Mouse (Mus musculus) natural killer cell, adult 2 months (primary cell): ENCODE data around the gene Galnt10.

Experiments
- DNase-seq, 2 experiments: peaks; one replicate each; pipeline ENCODE4 v3.0.0; 2022; ENCODE audit warnings: low spot score in 2 of 2

Galnt10 gene

DNA sequence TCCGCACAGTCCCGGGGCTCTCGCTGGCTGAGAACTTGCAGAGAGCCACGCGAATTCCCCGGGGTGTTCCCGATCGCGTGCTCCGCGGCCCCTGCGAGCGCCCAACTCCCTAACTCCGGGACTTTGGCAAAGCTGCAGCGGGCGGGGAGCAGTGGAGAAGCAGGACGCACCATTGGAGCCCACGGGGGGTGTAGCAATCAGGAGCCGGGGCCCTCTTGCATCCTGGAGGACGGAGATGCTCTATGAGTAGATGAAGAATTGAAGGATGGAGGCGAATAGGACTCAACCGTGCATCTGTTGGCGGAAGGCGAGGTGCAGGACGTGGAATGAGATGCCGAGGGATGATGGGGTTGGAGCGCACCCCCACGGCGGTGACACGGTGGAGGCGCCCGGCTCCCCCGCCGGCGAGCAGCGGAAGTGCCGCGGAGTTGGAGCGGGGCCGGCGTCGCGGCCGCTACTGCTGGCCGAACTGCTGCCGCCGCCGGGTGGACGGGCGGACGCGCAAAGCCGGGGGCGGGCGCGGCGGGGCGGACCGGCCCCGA, at the start of gene Galnt10:
Gene Galnt10, plus strand, starts transcription at position 425 of the 542 bp plus-strand sequence.
- peak; percentile 76 for DNase-seq

DNA sequence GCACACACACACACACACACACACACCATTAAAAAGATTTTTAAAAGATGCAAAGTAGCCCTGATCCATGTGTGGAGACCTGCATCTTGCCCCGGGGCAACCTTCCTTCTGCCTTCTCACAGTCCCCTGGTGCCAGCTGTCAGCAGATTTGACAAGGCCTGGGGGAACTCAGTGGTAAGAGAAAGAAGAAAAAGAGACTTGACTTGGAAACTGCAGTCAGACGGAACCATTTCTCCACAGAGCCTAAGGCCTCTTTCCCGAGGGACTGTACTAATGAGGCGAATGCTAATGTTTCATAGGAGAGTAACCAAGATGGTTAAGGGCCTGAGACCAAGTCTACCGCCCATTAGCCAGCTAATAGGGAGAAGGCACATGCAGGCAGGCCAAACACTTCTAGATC, 49.3 kb upstream of the Galnt10 start:
- no peak for DNase-seq

DNA sequence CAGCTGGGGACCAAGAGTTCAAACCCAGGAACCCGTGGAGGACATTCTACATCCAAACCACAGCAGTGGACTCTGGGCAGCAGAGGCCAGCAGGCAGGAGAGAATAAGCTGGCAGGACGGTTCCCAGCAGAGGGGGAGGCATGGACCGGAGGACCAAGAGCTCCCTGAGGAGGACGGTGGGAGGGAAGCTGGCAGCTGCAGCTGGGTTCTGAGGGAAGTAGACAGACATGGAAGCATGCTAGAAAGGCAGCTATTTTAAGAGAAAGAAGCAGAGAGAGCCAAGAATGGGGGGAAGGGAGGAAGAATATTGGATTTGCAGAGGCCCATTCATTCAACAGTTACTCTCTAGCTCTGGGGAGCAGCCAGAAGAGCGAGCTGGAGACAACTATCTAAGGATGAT, 47.1 kb upstream of the Galnt10 start:
- DNase-seq: no peak

DNA sequence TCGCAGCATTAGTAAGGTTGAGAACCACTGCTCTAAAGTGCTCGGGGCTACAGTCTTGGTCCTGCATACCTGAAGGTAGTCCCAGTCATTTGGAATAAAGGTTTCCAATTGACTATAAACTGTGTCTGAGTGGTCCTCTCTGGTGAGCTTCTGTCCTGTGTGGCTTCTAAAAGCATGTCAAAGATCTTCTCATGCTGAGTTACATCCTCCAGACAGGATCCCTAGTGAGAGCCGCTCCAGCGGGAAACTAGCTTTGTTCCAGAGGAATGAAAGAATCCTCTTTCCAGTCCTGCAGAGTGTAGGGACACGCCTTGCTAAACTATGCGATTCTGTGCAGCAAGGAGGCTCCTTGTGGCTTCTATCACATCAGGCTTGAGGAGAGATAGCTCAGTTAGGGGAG, 45.9 kb upstream of the Galnt10 start:
- DNase-seq: no peak

DNA sequence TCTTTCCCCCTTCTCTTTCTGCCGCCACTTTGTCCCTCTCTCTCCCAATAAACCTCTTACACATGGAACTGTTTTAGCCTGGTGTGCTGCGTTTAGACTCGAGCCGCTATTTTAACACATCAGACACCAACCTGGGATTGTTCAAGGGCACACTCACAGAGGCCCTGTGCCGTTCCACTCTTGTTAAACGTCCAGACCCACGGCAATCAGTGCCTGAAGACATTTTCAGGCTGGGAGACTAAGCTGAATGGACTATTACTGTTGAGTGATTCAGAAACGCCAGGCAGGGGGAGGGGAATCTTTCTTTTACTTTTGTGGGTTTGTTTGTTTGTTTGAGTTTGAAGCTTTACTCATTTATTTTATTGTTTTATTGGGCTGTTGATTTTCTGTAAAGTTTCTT, 45.1 kb upstream of the Galnt10 start:
- DNase-seq: no peak

DNA sequence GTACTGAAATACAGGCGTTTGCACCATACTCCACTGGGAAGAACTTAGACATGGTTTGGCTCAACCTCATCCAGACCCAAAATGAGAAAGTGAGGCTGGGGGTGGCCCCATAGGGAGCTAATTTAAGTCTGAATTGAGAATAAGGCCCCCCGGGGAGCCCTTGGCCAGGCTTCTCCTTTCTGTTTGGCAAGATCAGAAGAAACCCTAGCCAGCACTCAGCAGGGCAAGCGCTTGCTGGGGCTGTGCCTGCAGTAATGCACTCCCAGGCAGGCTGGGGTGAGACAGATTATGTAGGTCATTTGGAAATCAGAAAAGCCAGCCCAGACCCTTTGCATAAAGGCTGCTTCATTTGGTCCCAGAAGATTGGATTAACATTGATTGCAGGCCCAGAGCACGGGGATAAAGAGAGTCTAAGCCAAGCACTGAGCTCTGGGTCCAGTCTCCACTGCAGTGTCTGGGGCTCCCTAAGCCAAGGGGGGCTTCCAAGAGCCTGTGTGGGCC, 44.6 kb upstream of the Galnt10 start:
- no peak for DNase-seq

DNA sequence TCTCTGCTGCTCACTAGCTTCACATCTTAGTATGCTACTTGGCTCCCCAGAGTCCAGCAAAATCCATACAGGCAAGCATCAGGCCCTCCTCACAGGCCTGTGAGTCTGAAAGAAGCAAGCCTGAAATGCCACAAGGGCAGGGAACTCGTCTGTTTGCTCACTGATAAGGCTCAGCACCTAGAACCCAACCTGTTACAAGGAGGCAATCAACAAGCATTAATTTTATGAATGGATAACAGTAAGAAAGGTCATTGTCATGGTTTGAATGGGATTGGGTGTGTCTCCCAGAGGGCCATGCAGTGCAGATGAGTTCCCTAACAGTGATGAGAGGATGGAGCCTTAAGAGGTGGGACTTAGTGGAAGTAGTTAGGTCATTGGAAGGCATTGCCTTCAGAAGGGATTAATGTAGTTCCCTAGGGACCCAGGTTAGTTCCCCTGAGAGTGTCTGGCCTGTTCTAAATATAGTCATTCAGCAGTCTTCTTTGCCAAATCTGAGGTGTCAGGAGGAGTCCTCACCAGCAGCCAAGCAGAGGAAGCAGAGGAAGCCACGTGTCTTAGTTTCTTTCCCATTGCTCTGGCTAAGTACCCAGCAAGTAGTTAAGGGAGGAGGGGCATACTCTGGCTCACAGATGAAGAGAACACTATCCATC, 43.3 kb upstream of the Galnt10 start:
- DNase-seq: no peak

DNA sequence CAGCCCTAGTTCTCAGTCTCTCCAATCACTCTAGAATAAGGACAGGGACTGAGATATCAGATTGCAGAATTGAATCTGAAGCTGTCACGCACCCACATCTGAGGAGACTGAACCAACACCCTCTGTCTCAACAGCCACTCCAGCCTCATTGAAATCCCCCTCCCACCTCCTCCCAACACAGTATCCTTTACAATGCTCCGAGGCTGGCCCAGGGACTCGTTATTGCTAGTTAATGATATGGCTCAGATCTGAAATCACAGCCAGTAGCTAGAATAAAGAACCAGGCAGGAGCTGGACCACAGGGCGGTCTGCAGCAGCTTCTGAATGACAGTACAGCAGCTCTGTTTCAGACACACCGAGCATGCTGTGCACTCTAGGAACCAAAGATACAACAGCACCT, 40.2 kb upstream of the Galnt10 start:
- no peak for DNase-seq

DNA sequence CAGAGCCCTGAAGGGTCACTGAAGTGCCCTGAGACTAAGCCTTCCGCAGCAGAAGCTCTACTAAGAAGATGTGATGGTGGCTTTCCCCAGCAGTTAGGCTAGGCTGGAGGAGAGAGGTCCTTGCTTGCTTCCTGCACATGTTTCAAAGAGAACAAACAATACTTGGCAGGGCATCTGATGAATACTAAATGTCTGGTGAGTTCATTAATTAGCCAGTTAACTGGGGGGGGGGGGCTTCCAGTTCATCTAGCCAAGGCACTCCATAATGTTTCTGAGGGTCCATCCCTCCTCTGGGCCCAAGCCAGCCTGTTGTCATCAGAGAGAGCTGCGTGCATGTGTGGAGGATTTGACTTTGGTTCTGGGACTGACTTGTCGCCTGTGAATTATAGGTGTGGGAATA, 39.6 kb upstream of the Galnt10 start:
- DNase-seq: no peak

DNA sequence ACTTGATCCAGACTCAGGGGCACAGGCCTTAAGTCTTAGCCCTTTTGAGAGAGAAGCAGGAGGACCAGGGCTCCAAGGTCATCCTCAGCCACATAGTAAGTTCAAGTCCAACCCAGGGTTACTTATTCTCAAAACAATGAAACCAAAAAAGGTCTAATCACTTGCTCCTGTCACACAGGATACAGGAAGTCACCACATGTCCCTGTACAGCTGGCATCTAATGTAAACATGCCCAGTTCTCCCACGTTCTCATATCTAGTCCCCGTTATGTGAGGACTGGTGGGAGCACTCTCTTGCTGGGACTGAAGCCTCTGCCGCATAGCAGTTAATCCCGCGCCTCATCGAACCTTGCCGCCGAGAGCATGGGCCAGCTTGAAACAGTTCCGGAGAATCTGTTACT, 30.7 kb upstream of the Galnt10 start:
- no peak for DNase-seq

DNA sequence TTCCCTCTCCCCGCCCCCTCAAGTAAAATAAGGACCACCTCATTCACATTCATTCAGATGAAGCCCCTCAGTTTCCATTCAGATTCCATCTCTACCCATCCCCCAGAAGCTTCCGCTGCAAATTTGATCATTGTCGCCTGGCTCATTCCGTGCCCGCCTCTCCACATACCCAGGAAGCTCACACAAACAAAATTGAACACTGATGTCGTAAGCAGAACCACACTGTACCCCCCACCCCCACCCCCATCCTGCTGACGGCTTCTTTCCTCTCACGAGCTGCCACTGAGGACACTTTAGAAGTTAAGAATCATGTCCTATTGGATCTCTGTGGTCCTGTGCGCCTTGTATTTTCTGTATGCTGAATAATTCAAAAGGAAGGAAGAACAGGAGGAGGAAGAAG, 30.0 kb upstream of the Galnt10 start:
- no peak for DNase-seq

DNA sequence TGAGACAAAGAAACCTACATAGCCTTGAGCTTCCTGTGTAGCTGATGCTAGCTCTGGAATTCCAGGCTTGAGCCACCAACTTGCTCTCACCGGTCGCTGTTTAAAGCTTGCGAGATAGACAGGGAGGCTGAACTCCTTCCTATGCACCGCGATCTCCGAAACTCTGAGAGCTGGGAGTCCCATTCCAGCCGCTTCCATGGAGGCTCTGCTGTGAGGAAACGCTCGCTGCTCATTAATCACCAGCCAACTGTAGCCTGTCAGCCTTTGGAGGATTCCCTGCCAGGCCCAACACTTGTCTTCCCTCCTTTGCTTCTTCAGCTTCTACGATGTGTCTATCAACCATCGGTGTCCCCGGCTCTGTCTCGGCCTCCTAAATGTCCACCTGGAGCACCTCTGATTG, 29.4 kb upstream of the Galnt10 start:
- DNase-seq: no peak

DNA sequence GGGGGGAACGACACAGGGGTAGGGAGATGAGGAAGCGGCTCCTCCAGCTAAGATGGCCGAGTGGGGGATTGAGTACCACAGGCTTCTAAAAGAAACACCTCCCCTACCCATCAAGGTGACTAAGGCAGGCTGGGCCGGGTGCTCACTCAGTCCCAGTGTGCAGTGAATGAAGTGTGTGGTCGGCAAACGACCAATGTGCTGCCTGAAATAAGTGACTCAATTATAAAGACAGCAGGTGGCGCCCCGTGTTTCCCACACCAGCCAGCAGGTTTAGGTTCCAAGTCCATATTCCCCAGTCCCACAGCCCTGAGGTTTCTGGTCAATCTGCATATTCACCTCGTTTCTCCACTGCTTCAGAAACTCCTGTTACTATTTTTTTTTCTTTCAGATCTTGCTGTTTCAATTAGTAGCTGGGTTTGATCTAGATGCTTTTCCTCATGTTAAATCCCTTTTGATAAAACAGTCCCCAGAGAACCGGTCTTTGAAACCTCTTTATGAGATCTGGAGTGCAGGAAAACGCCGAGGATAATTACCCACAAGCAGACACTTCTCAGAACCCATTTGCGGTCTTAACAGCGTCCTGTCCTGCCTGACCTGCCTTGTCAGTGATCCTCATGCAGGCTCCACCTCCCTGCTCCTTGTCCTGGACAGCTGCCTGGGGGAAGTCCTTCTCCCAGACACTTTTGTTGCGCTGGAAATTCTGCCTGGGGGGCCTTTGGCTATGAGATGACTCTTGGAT, 27.5 kb upstream of the Galnt10 start:
- DNase-seq: peak; percentile 24 to 44

DNA sequence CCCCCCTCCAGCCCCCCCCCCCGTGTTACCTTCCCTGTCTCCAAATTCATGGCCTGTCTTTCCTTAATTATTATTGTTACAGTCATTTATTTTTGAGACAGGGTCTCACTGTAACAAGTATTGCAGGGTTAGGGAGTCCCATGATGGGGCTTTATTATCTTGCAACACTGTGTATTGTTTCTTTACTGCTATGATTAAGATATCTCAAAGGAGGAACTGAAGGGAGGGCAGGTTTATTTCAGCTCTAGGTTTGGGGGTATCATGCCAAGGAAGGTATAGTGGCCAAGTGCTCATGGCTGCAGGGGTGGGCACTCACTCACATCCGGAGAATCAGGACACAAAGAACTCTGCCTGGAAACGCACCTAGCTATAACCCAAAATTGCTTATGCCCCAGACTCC, 23.8 kb upstream of the Galnt10 start:
- DNase-seq: no peak

DNA sequence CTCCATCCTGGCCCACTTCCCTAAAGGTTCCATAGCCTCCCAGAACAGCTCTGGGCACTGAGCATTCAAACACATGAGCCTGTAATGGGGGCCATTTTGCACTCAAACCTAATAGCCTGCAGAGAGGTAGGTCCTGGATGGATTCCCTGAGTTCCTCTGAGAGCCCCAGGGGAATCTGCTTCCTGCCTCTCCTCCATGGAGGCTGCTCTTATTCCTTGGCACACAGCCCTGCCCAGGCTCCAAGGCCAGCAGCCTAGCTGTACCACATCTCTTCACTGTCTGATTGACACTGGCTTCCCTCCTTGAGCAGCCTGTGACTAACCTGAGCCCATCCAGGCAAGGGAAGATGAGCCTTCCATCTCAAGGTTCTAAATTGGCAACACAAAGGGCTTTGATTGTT, 23.4 kb upstream of the Galnt10 start:
- DNase-seq: no peak

DNA sequence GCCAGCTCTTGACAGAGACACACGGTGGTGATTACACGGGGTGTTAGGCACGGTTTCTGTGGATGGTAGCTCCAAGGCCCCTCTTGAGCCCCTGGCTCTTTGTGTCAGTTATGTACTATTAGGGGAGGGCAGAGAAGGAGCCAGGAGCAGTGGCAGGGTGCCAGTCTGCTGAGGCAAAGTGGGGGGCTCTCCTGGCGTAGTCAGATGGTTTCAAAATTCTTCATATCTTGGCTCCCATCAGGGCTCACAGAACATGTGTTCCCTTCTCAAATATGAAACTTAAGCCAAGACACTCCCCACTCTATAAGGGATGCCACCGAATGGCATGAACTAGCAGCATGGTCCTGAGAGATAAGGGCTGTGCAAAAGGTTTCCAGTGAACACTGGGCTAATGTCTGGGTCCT, 20.8 kb upstream of the Galnt10 start:
- DNase-seq: no peak

DNA sequence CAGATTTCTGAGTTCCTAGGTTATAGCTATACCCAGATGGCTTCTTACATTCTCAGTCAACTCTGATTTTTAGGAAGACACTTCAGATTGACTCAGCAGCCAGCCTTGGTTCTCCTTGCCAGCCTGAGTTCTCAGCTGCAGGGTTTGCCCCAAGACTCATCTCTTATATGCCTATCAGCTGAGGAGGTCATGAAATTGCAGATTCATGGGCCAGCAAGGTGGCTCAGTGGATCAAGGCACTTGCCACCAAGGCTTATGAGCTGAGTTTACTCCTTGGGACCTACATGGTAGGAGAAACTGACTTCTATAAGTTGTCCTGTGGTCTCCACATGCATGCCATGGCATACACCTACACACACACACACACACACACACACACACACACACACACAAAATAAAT, 19.8 kb upstream of the Galnt10 start:
- DNase-seq: no peak

DNA sequence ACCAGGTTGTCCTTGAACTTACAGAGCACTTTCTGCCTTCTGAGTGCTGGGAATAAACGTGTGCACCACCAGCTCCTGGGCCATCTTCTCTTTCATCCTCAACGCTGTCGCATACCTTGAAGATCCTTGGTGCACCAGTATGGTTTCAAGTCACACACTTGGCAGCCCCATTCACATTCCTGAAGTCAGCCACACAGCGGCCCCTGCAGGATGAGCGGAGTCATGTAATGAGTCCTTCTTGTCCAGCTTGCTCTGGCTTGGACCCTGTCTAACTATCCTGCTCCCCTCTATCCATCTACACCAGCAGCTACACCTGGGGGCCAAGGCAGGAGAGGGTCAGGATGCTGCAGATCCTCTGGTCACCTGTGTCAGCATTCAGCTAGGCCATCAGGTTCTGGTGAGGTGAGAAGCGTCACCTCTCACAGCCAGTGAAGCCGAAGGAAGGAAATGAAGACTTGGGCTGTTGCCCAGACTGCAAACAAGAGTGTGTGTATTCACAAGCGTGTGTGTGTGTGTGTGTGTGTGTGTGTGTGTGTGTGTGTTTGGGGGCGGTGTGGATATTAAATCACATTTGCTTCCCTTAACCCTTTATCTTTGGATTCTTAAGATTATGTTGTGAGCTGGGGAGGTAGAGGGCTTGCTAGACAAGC, 18.0 kb upstream of the Galnt10 start:
- DNase-seq: no peak

DNA sequence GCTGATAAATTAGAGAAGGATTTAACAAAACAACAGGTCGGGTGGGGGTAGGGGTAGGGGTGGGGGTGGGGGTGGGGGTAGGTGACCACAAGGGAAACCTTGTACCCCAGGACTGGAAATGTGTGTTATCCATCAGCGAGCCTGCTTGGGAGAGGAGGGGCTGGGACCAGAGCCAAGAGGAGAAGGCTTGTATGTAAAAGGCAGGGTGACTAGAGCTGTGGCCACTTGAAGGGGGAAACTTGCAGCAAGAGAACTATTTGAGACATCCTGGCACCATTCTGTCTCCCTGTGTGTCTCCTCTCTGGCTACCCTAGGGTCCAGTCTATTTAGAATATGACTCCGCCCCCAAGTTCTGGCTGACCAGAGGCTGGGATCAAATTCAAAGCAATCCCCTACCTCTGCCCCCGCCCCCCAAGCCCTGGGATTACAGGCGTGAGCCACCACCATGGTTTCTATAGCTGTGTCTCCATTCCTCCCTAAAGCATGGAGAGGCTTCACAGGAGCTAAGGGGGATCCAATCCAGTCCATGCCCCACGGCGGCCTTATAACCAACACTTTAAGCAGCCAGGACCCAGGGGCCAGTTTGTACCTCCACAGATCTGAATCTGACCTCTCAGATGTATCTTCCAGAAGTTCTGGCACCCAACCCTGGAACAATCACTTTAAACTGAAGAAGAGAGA, 13.3 kb upstream of the Galnt10 start:
- DNase-seq: no peak

DNA sequence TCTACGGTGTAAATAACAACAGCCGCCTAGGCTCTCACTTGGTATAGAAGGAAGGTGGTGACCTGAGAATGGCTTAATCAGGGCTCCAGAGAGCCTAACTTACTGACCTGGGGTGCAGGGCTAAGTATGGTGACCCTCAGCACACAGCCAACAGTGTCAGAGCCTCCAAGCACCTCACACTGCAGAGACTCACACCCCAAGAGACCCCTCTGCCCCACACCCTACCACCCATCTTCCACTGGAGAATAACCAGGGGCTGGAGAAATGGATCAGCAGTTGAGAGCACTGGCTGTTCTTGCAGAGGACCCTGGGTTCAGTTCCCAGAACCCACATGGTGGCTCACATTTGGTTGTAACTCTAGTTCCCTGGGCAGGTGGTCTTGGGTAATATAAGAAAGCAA, 12.2 kb upstream of the Galnt10 start:
- DNase-seq: no peak

DNA sequence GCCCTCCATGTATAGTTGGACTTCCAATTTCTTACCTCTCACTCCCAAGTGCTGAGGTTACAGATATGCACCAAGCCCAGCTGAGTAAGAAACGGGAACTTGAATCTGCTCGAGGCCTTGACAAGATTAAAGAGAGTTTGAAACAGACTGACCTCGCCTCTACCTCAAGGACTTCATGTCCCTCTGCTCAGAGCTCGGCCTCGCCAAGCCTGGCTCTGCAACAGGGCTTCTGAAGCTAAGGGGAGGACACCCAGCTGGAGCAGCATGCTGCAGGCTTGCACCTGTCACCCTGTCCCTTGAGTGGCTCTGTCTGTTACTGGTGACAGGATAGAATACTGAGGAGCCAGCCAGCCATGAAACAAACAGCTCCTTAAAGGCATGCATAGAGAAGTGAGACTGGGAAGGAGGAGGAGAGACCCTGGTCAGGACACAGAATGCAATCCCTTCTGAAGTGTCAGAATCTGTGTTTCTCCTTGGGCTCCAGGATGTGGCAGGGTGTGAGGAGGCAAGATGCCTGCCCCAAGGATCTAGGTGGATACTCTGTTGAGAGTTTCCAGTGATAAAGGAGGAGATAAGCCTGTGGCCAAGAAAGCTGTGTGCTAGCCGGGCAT, 11.2 kb upstream of the Galnt10 start:
- no peak for DNase-seq

DNA sequence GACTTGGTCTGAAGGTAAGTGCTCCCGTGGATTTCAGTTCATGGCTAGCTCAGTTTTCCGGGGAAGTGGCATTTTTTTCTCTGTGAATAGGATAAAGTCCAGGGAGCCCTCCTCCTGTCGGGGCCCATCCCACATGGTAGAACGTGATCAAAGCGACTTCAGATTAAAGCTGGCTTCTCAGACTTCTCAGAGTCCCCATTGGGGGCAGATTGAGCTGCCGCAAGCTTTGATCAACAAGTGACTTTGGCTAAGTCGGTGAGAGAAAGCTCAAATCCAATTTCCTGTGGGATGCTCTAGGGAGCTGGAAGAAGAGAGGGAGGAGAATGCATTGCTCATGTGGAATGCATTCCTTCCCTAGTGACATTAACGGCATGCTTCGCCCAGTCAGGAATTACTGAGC, 10.1 kb upstream of the Galnt10 start:
- no peak for DNase-seq
